Mouse (Mus musculus): ENCODE results near the gene Chuk. TPM values are rescaled to one million over a fixed set of nuclear protein-coding genes. Genes with fewer than 3 reads are reported as not detected.

Chuk gene
- total RNA-seq (2021): 74.6 and 84.0 TPM in 2 replicates
- long read RNA-seq, transcript Chuk-202 (21 exons, 3,481 nt): minor isoform, 21 of 101 reads
- long read RNA-seq, transcript Chuk-201 (21 exons, 3,502 nt): major isoform, 61 of 101 reads
- long read RNA-seq, partial matches to known transcripts: 4 of 101 reads
- long read RNA-seq, other reads (novel, unspliced or antisense): 9 of 101 reads

- DNase-seq: peak; percentile 97
These were observed at the start of gene Chuk for GRCm38 (mm10) chr19:44106831-44107660. Chuk (minus strand) TSS chr19:44107480.

- DNase-seq: no peak
These were observed 49.7 kb upstream of the Chuk start for GRCm38 (mm10) chr19:44157005-44157404.

GRCm38 (mm10) chr19:44153781-44154180, 46.5 kb upstream of the Chuk start:
- no peak for DNase-seq

- DNase-seq: no peak
These were observed 41.7 kb upstream of the Chuk start for GRCm38 (mm10) chr19:44148991-44149390.

GRCm38 (mm10) chr19:44148345-44148744, 41.1 kb upstream of the Chuk start:
- no peak for DNase-seq

- DNase-seq: no peak
These were observed 39.7 kb upstream of the Chuk start for GRCm38 (mm10) chr19:44146951-44147350.

GRCm38 (mm10) chr19:44146568-44146879, 39.2 kb upstream of the Chuk start:
- no peak for DNase-seq

- peak; percentile 91 for DNase-seq
These were observed 38.7 kb upstream of the Chuk start, which contains the start of gene Bloc1s2 for GRCm38 (mm10) chr19:44145702-44146567. Bloc1s2 (minus strand) TSS chr19:44146446.

GRCm38 (mm10) chr19:44144366-44144765, 37.1 kb upstream of the Chuk start:
- no peak for DNase-seq

GRCm38 (mm10) chr19:44135960-44136485, 28.7 kb upstream of the Chuk start:
- DNase-seq: no peak

- DNase-seq: peak; percentile 85
These were observed 28.0 kb upstream of the Chuk start, which contains the start of gene Cwf19l1 for GRCm38 (mm10) chr19:44135072-44135959. Cwf19l1 (minus strand) TSS chr19:44135876.

- DNase-seq: no peak
These were observed 25.6 kb upstream of the Chuk start for GRCm38 (mm10) chr19:44132917-44133316.

GRCm38 (mm10) chr19:44128560-44128959, 21.3 kb upstream of the Chuk start:
- no peak for DNase-seq

GRCm38 (mm10) chr19:44127729-44128497, 20.6 kb upstream of the Chuk start:
- no peak for DNase-seq

- no peak for DNase-seq
These were observed 13.9 kb upstream of the Chuk start for GRCm38 (mm10) chr19:44121137-44121536.

GRCm38 (mm10) chr19:44120686-44121085, 13.4 kb upstream of the Chuk start:
- DNase-seq: peak; percentile 24

GRCm38 (mm10) chr19:44117793-44118192, 10.5 kb upstream of the Chuk start:
- DNase-seq: no peak

- no peak for DNase-seq
These were observed 4.4 kb upstream of the Chuk start for GRCm38 (mm10) chr19:44111706-44112105.

GRCm38 (mm10) chr19:44110356-44110755, 3.1 kb upstream of the Chuk start:
- DNase-seq: peak; percentile 5

GRCm38 (mm10) chr19:44108996-44109395, 1.7 kb upstream of the Chuk start:
- DNase-seq: peak; percentile 37

All from adrenal gland, postnatal 25 days (tissue).